Mouse (Mus musculus): ENCODE results near the gene Psma5. TPM values are rescaled to one million over a fixed set of nuclear protein-coding genes. Genes with fewer than 3 reads are reported as not detected.

Gene Psma5
- polyA plus RNA-seq, 1 experiment = 37.4 TPM

- 53% methylated on average over 13 of the region's 13 CpGs for WGBS
- DNase-seq = peak; percentile 41
- TF ChIP-seq CTCF (IDR thresholded peaks at IDR 0.05; ENCODE audit: insufficient read depth, low read length) = no peak
- no peak for TF ChIP-seq POLR2A (IDR thresholded peaks at IDR 0.05; ENCODE audit: borderline replicate concordance, extremely low read depth, low read depth, low read length)
- peaks cover 33% of the 10 kb centered on the region for H3K4me1 ChIP-seq (ENCODE audit: control insufficient read depth, insufficient read depth, low read length)
- H3K4me3 ChIP-seq (replicated peaks; ENCODE audit: extremely low read depth, low read depth, low read length) = no peak overlapping the region
These were observed 32.8 kb downstream of the Psma5 start for GRCm38 (mm10) chr3:108289311-108290130.

- TF ChIP-seq CTCF (IDR thresholded peaks at IDR 0.05; ENCODE audit: insufficient read depth, low read length) = no peak
- TF ChIP-seq POLR2A (IDR thresholded peaks at IDR 0.05; ENCODE audit: borderline replicate concordance, extremely low read depth, low read depth, low read length) = no peak
- H3K4me1 ChIP-seq (ENCODE audit: control insufficient read depth, insufficient read depth, low read length) = peaks cover 47% of the 10 kb centered on the region
- peak; percentile 42 for DNase-seq
- WGBS = 60% methylated on average over 17 of the region's 17 CpGs
- no peak overlapping the region for H3K4me3 ChIP-seq (replicated peaks; ENCODE audit: extremely low read depth, low read depth, low read length)
These were observed 34.5 kb downstream of the Psma5 start for GRCm38 (mm10) chr3:108291036-108291799.

GRCm38 (mm10) chr3:108294398-108294797 is 37.7 kb downstream of the Psma5 start:
- DNase-seq = no peak
- Histone ChIP-seq H3K4me3 (replicated peaks; ENCODE audit: extremely low read depth, low read depth, low read length) (no peak overlapping the region), H3K4me1 (ENCODE audit: control insufficient read depth, insufficient read depth, low read length) (peaks cover 51% of the 10 kb centered on the region)
- WGBS = 27% methylated on average over 2 of the region's 2 CpGs
- TF ChIP-seq POLR2A (IDR thresholded peaks at IDR 0.05; ENCODE audit: borderline replicate concordance, extremely low read depth, low read depth, low read length) = no peak
- no peak for TF ChIP-seq CTCF (IDR thresholded peaks at IDR 0.05; ENCODE audit: insufficient read depth, low read length)

- DNase-seq = no peak
- Histone ChIP-seq H3K4me1 (ENCODE audit: control insufficient read depth, insufficient read depth, low read length) (peaks cover 41% of the 10 kb centered on the region), H3K4me3 (replicated peaks; ENCODE audit: extremely low read depth, low read depth, low read length) (no peak overlapping the region)
- TF ChIP-seq POLR2A (IDR thresholded peaks at IDR 0.05; ENCODE audit: borderline replicate concordance, extremely low read depth, low read depth, low read length) (no peak), CTCF (IDR thresholded peaks at IDR 0.05; ENCODE audit: insufficient read depth, low read length) (no peak)
- WGBS = 12% methylated on average over 14 of the region's 14 CpGs
These were observed 38.9 kb downstream of the Psma5 start for GRCm38 (mm10) chr3:108295379-108296219.

- H3K4me1 ChIP-seq (ENCODE audit: control insufficient read depth, insufficient read depth, low read length) = peaks cover 37% of the 10 kb centered on the region
- TF ChIP-seq POLR2A (IDR thresholded peaks at IDR 0.05; ENCODE audit: borderline replicate concordance, extremely low read depth, low read depth, low read length) = no peak
- no peak for TF ChIP-seq CTCF (IDR thresholded peaks at IDR 0.05; ENCODE audit: insufficient read depth, low read length)
- DNase-seq = no peak
- H3K4me3 ChIP-seq (replicated peaks; ENCODE audit: extremely low read depth, low read depth, low read length) = no peak overlapping the region
- 11% methylated on average over 14 of the region's 14 CpGs for WGBS
These were observed 39.7 kb downstream of the Psma5 start for GRCm38 (mm10) chr3:108296220-108297049.

GRCm38 (mm10) chr3:108297050-108297419 is 40.3 kb downstream of the Psma5 start:
- DNase-seq = no peak
- TF ChIP-seq POLR2A (IDR thresholded peaks at IDR 0.05; ENCODE audit: borderline replicate concordance, extremely low read depth, low read depth, low read length) (no peak), CTCF (IDR thresholded peaks at IDR 0.05; ENCODE audit: insufficient read depth, low read length) (no peak)
- peaks cover 37% of the 10 kb centered on the region for H3K4me1 ChIP-seq (ENCODE audit: control insufficient read depth, insufficient read depth, low read length)
- no peak overlapping the region for H3K4me3 ChIP-seq (replicated peaks; ENCODE audit: extremely low read depth, low read depth, low read length)
- 58% methylated on average over 7 of the region's 7 CpGs for WGBS

- Histone ChIP-seq H3K4me1 (ENCODE audit: control insufficient read depth, insufficient read depth, low read length) (peaks cover 37% of the 10 kb centered on the region), H3K4me3 (replicated peaks; ENCODE audit: extremely low read depth, low read depth, low read length) (no peak overlapping the region)
- 30% methylated on average over 7 of the region's 7 CpGs for WGBS
- TF ChIP-seq POLR2A (IDR thresholded peaks at IDR 0.05; ENCODE audit: borderline replicate concordance, extremely low read depth, low read depth, low read length) (no peak), CTCF (IDR thresholded peaks at IDR 0.05; ENCODE audit: insufficient read depth, low read length) (no peak)
- DNase-seq = no peak
These were observed 41.2 kb downstream of the Psma5 start for GRCm38 (mm10) chr3:108297603-108298553.

Data from lung, adult 2 months (tissue).